Mouse (Mus musculus) left cerebral cortex, postnatal 10 days (tissue): ENCODE measurements at regions not wholly inside any gene's neighbourhood (a gene's known extent, or its start where the extent isn't known, plus 50 kb on each side); places are given as distances from the start of the nearest gene placed in this dataset.
"Not testable (repeated sequence)": the region's sequence is repeated elsewhere in the genome, so short reads cannot be mapped to it uniquely, and the experiment has no call there.

Experiments
- DNase-seq, 2 experiments: peaks; one replicate each; pipeline ENCODE4 v3.0.0; 2021 to 2022; ENCODE audit warnings: low spot score in 2 of 2, mixed read lengths in 1 of 2; ENCODE audit errors: extremely low spot score in 1 of 2
- intact Hi-C: fragments of 180-260 bp; cut with DNase I; formaldehyde crosslinking; loops from one replicate; pipeline ENCODE4 v1.15.1; 2025

DNA sequence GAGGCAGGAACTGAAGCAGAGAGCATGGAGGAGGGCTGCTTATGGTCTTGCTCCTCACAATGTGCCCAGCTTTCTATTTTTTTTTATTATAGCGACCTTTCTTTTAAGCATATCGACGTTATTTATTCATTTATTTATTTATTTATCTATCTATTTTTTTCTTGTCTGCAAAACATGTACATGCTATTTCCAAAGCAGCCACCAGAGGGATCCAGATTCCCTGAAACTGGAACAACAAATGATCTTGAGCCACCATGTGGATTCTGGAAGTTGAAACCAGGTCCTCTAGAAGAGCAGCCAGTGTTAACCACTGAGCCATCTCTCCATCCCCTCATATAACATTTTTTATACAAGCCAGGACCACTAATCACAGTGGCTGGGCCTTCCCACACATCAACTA is 338.1 kb downstream of the Gm21863 start:
- DNase-seq, intact Hi-C loops: not testable (repeated sequence)

GRCm38 (mm10) chr12:20311951-20312849 is 357.9 kb downstream of the Gm21863 start:
- intact Hi-C loops = not testable (repeated sequence)
- peak in 1 of 2 experiments; percentile 14 for DNase-seq
